Mouse (Mus musculus): ENCODE data around the gene Dpy30.
"Not testable (repeated sequence)": the region's sequence is repeated elsewhere in the genome, so short reads cannot be mapped to it uniquely, and the experiment has no call there.

The Dpy30 gene

GRCm38 (mm10) chr17:74323844-74324243, at the start of gene Dpy30:
Dpy30 (minus strand) TSS chr17:74323944.
- DNase-seq: no peak

GRCm38 (mm10) chr17:74363592-74363991, 39.8 kb upstream of the Dpy30 start:
- DNase-seq: peak; percentile 7

GRCm38 (mm10) chr17:74341151-74341550, 17.4 kb upstream of the Dpy30 start:
- DNase-seq: no peak

- DNase-seq: peak; percentile 83
Observed at GRCm38 (mm10) chr17:74338937-74339804, 15.4 kb upstream of the Dpy30 start, which contains the start of gene Spast. Spast (plus strand) TSS chr17:74338987.

GRCm38 (mm10) chr17:74338225-74338931, 14.6 kb upstream of the Dpy30 start:
- peak; percentile 96 for DNase-seq

- DNase-seq: no peak
Observed at GRCm38 (mm10) chr17:74331049-74331676, 7.4 kb upstream of the Dpy30 start.

- peak; percentile 76 for DNase-seq
Observed at GRCm38 (mm10) chr17:74328146-74328545, 4.4 kb upstream of the Dpy30 start.

- DNase-seq: not testable (repeated sequence)
Observed at GRCm38 (mm10) chr17:74327195-74327594, 3.5 kb upstream of the Dpy30 start.

- DNase-seq: no peak
Observed at GRCm38 (mm10) chr17:74322400-74323054, 1.2 kb downstream of the Dpy30 start.

GRCm38 (mm10) chr17:74318721-74319120, 5.0 kb downstream of the Dpy30 start:
- DNase-seq: no peak

GRCm38 (mm10) chr17:74316309-74316863, 7.4 kb downstream of the Dpy30 start:
- DNase-seq: peak; percentile 90

- no peak for DNase-seq
Observed at GRCm38 (mm10) chr17:74315445-74316308, 8.1 kb downstream of the Dpy30 start.

GRCm38 (mm10) chr17:74306021-74306420, 17.7 kb downstream of the Dpy30 start:
- DNase-seq: no peak

GRCm38 (mm10) chr17:74305616-74306015, 18.1 kb downstream of the Dpy30 start:
- DNase-seq: no peak

GRCm38 (mm10) chr17:74304060-74304459, 19.7 kb downstream of the Dpy30 start:
- DNase-seq: peak; percentile 50

GRCm38 (mm10) chr17:74300089-74300488, 23.7 kb downstream of the Dpy30 start:
- DNase-seq: no peak

- DNase-seq: not testable (repeated sequence)
Observed at GRCm38 (mm10) chr17:74296991-74297390, 26.8 kb downstream of the Dpy30 start.

- peak; percentile 64 for DNase-seq
Observed at GRCm38 (mm10) chr17:74296076-74296823, 27.5 kb downstream of the Dpy30 start.

- DNase-seq: peak; percentile 89
Observed at GRCm38 (mm10) chr17:74295026-74295970, 28.4 kb downstream of the Dpy30 start, which contains the start of gene Memo1. Memo1 (minus strand) TSS chr17:74295521.

Data from liver (tissue).